Mouse (Mus musculus) spleen, postnatal 10 days (tissue): ENCODE measurements at regions not wholly inside any gene's neighbourhood (a gene's known extent, or its start where the extent isn't known, plus 50 kb on each side); places are given as distances from the start of the nearest gene placed in this dataset.
"Not testable (repeated sequence)": the region's sequence is repeated elsewhere in the genome, so short reads cannot be mapped to it uniquely, and the experiment has no call there.

Experiments used
- DNase-seq, 2 experiments: peaks; one replicate each; pipeline ENCODE4 v3.0.0; 2021 to 2022; ENCODE audit warnings: low spot score in 2 of 2

GRCm38 (mm10) chr5:96898120-96898672 is 99.3 kb upstream of the Bmp2k start:
- no peak for DNase-seq

GRCm38 (mm10) chr5:96898695-96899094 is 98.8 kb upstream of the Bmp2k start:
- DNase-seq, result no peak

- DNase-seq, result no peak
Observed at GRCm38 (mm10) chr5:96905572-96906271, 91.8 kb upstream of the Bmp2k start.

GRCm38 (mm10) chr5:96908371-96908770 is 89.1 kb upstream of the Bmp2k start:
- not testable (repeated sequence) for DNase-seq

- DNase-seq, result no peak
Observed at GRCm38 (mm10) chr5:96909218-96909617, 88.3 kb upstream of the Bmp2k start.

- peak; percentile 69 to 70 for DNase-seq
Observed at GRCm38 (mm10) chr5:96911550-96912253, 85.8 kb upstream of the Bmp2k start.

GRCm38 (mm10) chr5:96912254-96912635 is 85.2 kb upstream of the Bmp2k start:
- no peak for DNase-seq

GRCm38 (mm10) chr5:96912781-96913180 is 84.7 kb upstream of the Bmp2k start:
- peak; percentile 40 to 47 for DNase-seq

- peak in 1 of 2 experiments; percentile 23 for DNase-seq
Observed at GRCm38 (mm10) chr5:96913711-96914110, 83.8 kb upstream of the Bmp2k start.

- DNase-seq, result peak in 1 of 2 experiments; percentile 15
Observed at GRCm38 (mm10) chr5:96914696-96915404, 82.6 kb upstream of the Bmp2k start.

- no peak for DNase-seq
Observed at GRCm38 (mm10) chr5:96916897-96917296, 80.6 kb upstream of the Bmp2k start.

- DNase-seq, result no peak
Observed at GRCm38 (mm10) chr5:96917596-96918258, 79.8 kb upstream of the Bmp2k start.

- DNase-seq, result peak in 1 of 2 experiments; percentile 50
Observed at GRCm38 (mm10) chr5:96919149-96919548, 78.3 kb upstream of the Bmp2k start.

GRCm38 (mm10) chr5:96921037-96921436 is 76.5 kb upstream of the Bmp2k start:
- DNase-seq, result peak in 1 of 2 experiments; percentile 64

GRCm38 (mm10) chr5:96921511-96921910 is 76.0 kb upstream of the Bmp2k start:
- no peak for DNase-seq

GRCm38 (mm10) chr5:96921973-96922715 is 75.3 kb upstream of the Bmp2k start:
- DNase-seq, result no peak

- DNase-seq, result no peak
Observed at GRCm38 (mm10) chr5:96922716-96923076, 74.8 kb upstream of the Bmp2k start.

GRCm38 (mm10) chr5:96923526-96923925 is 74.0 kb upstream of the Bmp2k start:
- no peak for DNase-seq

- no peak for DNase-seq
Observed at GRCm38 (mm10) chr5:96924736-96925429, 72.6 kb upstream of the Bmp2k start.

- DNase-seq, result no peak
Observed at GRCm38 (mm10) chr5:96925943-96926342, 71.5 kb upstream of the Bmp2k start.
